Mouse (Mus musculus) midbrain, embryonic 11.5 days (tissue): Measurements from ENCODE around the gene Me1. TPM values are rescaled to one million over a fixed set of nuclear protein-coding genes. Genes with fewer than 3 reads are reported as not detected.

Experiments used
- ATAC-seq: fragments of 200-750 bp; cut with Nextera tagmentation; 2 replicates; pipeline ENCODE4 v1.8.0; 2017; ENCODE audit warnings: moderate TSS enrichment, moderate library complexity; ENCODE audit not compliant: low FRiP score
- DNase-seq: peaks from one replicate; pipeline ENCODE4 v3.0.0; 2015; ENCODE audit warnings: low spot score; ENCODE audit errors: missing footprints
- H3K27ac ChIP-seq: fragments of 300-500 bp; sonication (generic); 2 replicates; pipeline ENCODE4 v1.5.1; 2014; ENCODE audit warnings: low read depth, low read length
- H3K27me3 ChIP-seq: fragments of 300-500 bp; sonication (generic); 2 replicates; pipeline ENCODE4 v1.6.1; 2014; ENCODE audit warnings: mild to moderate bottlenecking, low read length, moderate library complexity, mixed read lengths; ENCODE audit not compliant: control insufficient read depth, insufficient read depth
- H3K36me3 ChIP-seq: fragments of 300-500 bp; sonication (generic); 2 replicates; pipeline ENCODE4 v1.6.1; 2014; ENCODE audit warnings: mild to moderate bottlenecking, low read length, moderate library complexity, mixed read lengths; ENCODE audit not compliant: control insufficient read depth, insufficient read depth
- H3K4me1 ChIP-seq: fragments of 300-500 bp; sonication (generic); 2 replicates; pipeline ENCODE4 v1.6.1; 2014; ENCODE audit warnings: low read length; ENCODE audit not compliant: control insufficient read depth, insufficient read depth
- H3K4me2 ChIP-seq: fragments of 300-500 bp; sonication (generic); 2 replicates; pipeline ENCODE4 v1.6.1; 2014; ENCODE audit warnings: mild to moderate bottlenecking, moderate library complexity
- H3K4me3 ChIP-seq: fragments of 300-500 bp; sonication (generic); 2 replicates; pipeline ENCODE4 v1.5.1; 2014; ENCODE audit warnings: low read depth, low read length
- H3K9ac ChIP-seq: fragments of 300-500 bp; sonication (generic); 2 replicates; pipeline ENCODE4 v1.6.1; 2014; ENCODE audit warnings: low read length
- H3K9me3 ChIP-seq: fragments of 300-500 bp; sonication (generic); 2 replicates; pipeline ENCODE4 v1.6.1; 2016; ENCODE audit warnings: low read length; ENCODE audit not compliant: control insufficient read depth
- WGBS: fragments of 180-500 bp; shearing (Covaris S2); extraction: QIAGEN DNeasy Blood & Tissue Kit; methylation state at CpG from one replicate; pipeline ENCODE4 v1.1.7; 2014; 5-methylcytosine and 5-hydroxymethylcytosine counted together
- polyA plus RNA-seq: library from polyadenylated mRNA; unstranded; fragments of >200 nt; fragmentation: Nextera tagmentation; extraction: Ambion mirVana; gene quantifications from 2 replicates; pipeline ENCODE4 v1.2.1, GENCODE M21; 2014

The Me1 gene
- polyA plus RNA-seq, 1 experiment from 2014 or later: 14.3 TPM

- no peak overlapping the region for H3K4me3 ChIP-seq
- no peak overlapping the region for H3K27ac ChIP-seq
- no peak overlapping the region for H3K9ac ChIP-seq
- H3K27me3 ChIP-seq: no peaks in the 10 kb centered on the region
- H3K4me1 ChIP-seq: no peaks in the 10 kb centered on the region
- no peak for DNase-seq
- no peak for ATAC-seq
- WGBS: 91% methylated on average over 7 of the region's 7 CpGs
- no peaks in the 10 kb centered on the region for H3K36me3 ChIP-seq
- no peak overlapping the region for H3K4me2 ChIP-seq
- no peaks in the 10 kb centered on the region for H3K9me3 ChIP-seq
These were observed 1.1 kb downstream of the Me1 start for GRCm38 (mm10) chr9:86694644-86695043.

DNA sequence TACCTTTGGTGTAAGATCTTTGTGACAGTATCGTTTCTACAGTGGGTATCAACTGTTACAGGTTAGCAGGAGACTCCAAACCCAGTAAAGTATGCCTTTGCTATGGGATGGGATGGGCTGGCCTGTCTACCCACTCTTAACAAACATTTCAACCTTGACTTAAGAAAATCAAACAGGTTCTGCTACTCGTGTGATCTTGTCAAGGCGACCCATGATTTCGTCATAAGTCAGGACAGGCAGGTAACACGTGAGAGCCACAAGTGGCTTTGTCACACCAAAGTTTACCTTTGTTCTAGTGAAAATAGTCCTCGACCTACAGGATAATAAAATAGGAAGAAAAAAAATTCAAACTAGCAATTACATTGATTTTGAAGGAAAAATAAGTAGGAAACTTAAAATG lies 1.8 kb downstream of the Me1 start:
- H3K9ac ChIP-seq: no peak overlapping the region
- no peaks in the 10 kb centered on the region for H3K9me3 ChIP-seq
- ATAC-seq: no peak
- H3K4me1 ChIP-seq: no peaks in the 10 kb centered on the region
- no peak overlapping the region for H3K27ac ChIP-seq
- 89% methylated on average over 6 of the region's 6 CpGs for WGBS
- H3K4me2 ChIP-seq: no peak overlapping the region
- no peak for DNase-seq
- no peaks in the 10 kb centered on the region for H3K27me3 ChIP-seq
- no peaks in the 10 kb centered on the region for H3K36me3 ChIP-seq
- H3K4me3 ChIP-seq: no peak overlapping the region

DNA sequence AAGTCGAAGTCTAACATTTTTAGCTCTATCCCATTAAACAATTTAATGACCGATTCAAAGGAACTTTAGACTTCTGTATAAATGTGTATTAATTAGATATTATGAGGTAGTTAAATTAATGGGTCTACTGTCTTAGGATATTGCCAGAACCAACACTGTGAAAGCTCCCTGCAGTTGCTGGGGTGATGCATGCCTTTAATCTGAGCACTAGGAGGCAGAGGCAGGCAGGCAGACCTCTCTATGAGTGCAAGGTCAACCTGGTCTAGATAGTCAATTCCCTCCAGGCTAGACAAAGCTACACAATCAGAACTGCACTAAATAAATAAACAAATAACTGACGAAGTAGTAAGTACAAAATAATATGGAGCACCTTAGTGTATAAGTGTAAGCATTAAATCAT lies 3.1 kb downstream of the Me1 start:
- no peak overlapping the region for H3K9ac ChIP-seq
- no peaks in the 10 kb centered on the region for H3K4me1 ChIP-seq
- H3K4me2 ChIP-seq: no peak overlapping the region
- H3K36me3 ChIP-seq: no peaks in the 10 kb centered on the region
- no peak overlapping the region for H3K27ac ChIP-seq
- no peaks in the 10 kb centered on the region for H3K9me3 ChIP-seq
- DNase-seq (no peak), ATAC-seq (no peak)
- no peaks in the 10 kb centered on the region for H3K27me3 ChIP-seq
- H3K4me3 ChIP-seq: no peak overlapping the region
- WGBS: 87% methylated on average over 3 of the region's 3 CpGs

DNA sequence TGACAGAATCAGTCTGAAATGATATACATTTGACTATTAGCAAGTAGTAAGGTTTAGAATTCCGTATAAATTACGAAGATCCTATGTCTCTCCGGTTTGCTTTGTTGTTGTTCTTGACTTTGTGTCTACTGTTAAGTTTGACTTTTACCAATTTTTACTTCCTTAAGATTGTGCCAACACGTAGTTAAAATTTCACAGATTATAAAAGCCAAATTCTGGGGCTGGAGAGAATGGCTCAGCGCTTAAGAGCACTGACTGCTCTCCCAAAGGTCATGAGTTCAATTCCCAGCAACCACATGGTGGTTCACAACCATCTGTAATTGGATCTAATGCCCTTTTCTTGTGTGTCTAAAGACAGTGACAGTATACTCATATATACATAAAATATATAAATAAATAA lies 3.5 kb downstream of the Me1 start:
- WGBS: 89% methylated on average over 5 of the region's 5 CpGs
- Histone ChIP-seq H3K4me1 (no peaks in the 10 kb centered on the region), H3K9me3 (no peaks in the 10 kb centered on the region), H3K4me3 (no peak overlapping the region), H3K36me3 (no peaks in the 10 kb centered on the region), H3K27ac (no peak overlapping the region), H3K9ac (no peak overlapping the region), H3K27me3 (no peaks in the 10 kb centered on the region), H3K4me2 (no peak overlapping the region)
- DNase-seq (no peak), ATAC-seq (no peak)

DNA sequence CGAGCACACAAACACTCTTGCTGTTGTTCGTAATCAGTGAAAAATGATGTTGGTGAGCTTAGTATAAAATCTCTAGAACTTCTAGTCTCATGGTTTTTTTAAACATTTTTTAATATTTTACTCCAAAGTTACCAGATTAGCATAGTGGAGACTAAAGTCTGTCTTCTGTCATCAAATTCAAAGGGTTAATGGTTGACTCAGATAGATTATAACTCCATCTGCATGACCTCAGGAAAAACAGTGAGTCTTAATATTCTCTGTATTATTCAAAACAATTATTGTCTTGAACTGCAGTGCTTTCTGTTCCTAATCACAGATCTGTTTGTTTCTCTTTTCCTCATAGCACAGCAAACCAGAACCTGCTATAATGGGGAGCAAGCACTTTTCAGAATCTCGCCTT lies 4.7 kb downstream of the Me1 start:
- no peak overlapping the region for H3K4me3 ChIP-seq
- H3K4me1 ChIP-seq: no peaks in the 10 kb centered on the region
- DNase-seq: no peak
- 92% methylated on average over 3 of the region's 3 CpGs for WGBS
- no peaks in the 10 kb centered on the region for H3K9me3 ChIP-seq
- no peak overlapping the region for H3K9ac ChIP-seq
- no peak for ATAC-seq
- H3K36me3 ChIP-seq: no peaks in the 10 kb centered on the region
- no peaks in the 10 kb centered on the region for H3K27me3 ChIP-seq
- no peak overlapping the region for H3K4me2 ChIP-seq
- no peak overlapping the region for H3K27ac ChIP-seq

- Histone ChIP-seq H3K4me1 (no peaks in the 10 kb centered on the region), H3K4me2 (no peak overlapping the region), H3K27me3 (no peaks in the 10 kb centered on the region), H3K27ac (no peak overlapping the region), H3K9me3 (no peaks in the 10 kb centered on the region), H3K36me3 (no peaks in the 10 kb centered on the region), H3K4me3 (no peak overlapping the region), H3K9ac (no peak overlapping the region)
- ATAC-seq: no peak
- WGBS: 66% methylated on average over 8 of the region's 8 CpGs
- DNase-seq: no peak
These were observed 12.0 kb downstream of the Me1 start for GRCm38 (mm10) chr9:86683713-86684209.

GRCm38 (mm10) chr9:86682844-86683243 lies 12.9 kb downstream of the Me1 start:
- no peaks in the 10 kb centered on the region for H3K9me3 ChIP-seq
- H3K9ac ChIP-seq: no peak overlapping the region
- H3K27ac ChIP-seq: no peak overlapping the region
- no peaks in the 10 kb centered on the region for H3K4me1 ChIP-seq
- ATAC-seq (no peak), DNase-seq (no peak)
- WGBS: 70% methylated on average over 6 of the region's 6 CpGs
- H3K4me3 ChIP-seq: no peak overlapping the region
- H3K36me3 ChIP-seq: no peaks in the 10 kb centered on the region
- H3K4me2 ChIP-seq: no peak overlapping the region
- no peaks in the 10 kb centered on the region for H3K27me3 ChIP-seq

DNA sequence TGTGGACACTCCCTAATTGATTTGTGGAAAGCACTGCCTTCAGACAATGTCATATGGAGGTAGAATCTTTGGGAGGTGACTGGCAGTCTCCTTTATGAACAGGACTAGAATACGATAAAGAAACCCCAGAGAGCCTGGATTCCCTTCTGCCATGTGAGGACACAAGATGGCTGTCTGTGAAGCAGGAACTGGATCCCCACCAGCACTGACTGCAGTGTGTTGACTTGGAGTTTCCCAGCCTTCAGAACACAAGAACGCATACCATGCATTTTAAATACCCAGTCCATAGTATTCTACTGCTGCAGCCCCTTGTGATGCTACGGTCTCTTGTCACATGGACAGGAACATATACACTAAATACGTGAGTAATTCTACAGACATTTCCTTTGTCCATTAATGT lies 13.5 kb downstream of the Me1 start:
- DNase-seq (no peak), ATAC-seq (no peak)
- H3K27ac ChIP-seq: no peak overlapping the region
- H3K27me3 ChIP-seq: no peaks in the 10 kb centered on the region
- WGBS: 89% methylated on average over 4 of the region's 4 CpGs
- H3K9me3 ChIP-seq: no peaks in the 10 kb centered on the region
- no peak overlapping the region for H3K9ac ChIP-seq
- H3K4me1 ChIP-seq: no peaks in the 10 kb centered on the region
- H3K36me3 ChIP-seq: no peaks in the 10 kb centered on the region
- no peak overlapping the region for H3K4me3 ChIP-seq
- H3K4me2 ChIP-seq: no peak overlapping the region

DNA sequence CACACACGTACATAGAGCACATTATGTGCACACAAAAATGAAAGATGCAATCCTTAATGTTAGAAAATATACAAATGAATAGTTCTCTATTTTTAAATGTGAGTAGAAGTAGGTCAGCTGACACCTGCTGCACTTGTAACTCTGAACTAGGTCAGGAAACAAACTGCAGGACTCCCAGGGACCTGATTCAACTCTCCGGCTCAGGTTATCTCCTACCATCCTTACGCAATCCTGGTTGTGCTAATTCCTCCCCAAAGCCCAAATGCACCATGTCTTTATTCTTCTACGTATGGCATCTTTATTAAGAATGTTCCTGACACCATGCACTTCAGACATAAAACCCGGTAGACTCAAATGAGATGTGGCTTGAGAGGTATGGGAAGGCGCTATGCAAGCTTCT lies 15.3 kb downstream of the Me1 start:
- no peak for ATAC-seq
- WGBS: 93% methylated on average over 6 of the region's 6 CpGs
- no peaks in the 10 kb centered on the region for H3K27me3 ChIP-seq

More for the DNA sequence above, 15.3 kb downstream of the Me1 start:
- Histone ChIP-seq H3K9ac (no peak overlapping the region), H3K27ac (no peak overlapping the region), H3K4me1 (no peaks in the 10 kb centered on the region), H3K4me2 (no peak overlapping the region), H3K9me3 (no peaks in the 10 kb centered on the region), H3K4me3 (no peak overlapping the region), H3K36me3 (no peaks in the 10 kb centered on the region)
- no peak for DNase-seq
